Mouse (Mus musculus) activated CD4-positive, CD25-positive, alpha-beta regulatory T cell, adult 4 months (primary cell): ENCODE data around the gene Gm17019. TPM values are rescaled to one million over a fixed set of nuclear protein-coding genes. Genes with fewer than 3 reads are reported as not detected.
"Not testable (repeated sequence)": the region's sequence is repeated elsewhere in the genome, so short reads cannot be mapped to it uniquely, and the experiment has no call there.

Experiments
- ATAC-seq: one replicate; pipeline ENCODE4 v1.8.0; 2017
- polyA plus RNA-seq, 2 experiments: library from polyadenylated mRNA; unstranded; fragments of 100-300 nt; shearing (Covaris generic); gene quantifications; one replicate each; pipeline ENCODE4 v1.2.1; 2017

Gm17019 gene
- polyA plus RNA-seq: not detected

DNA sequence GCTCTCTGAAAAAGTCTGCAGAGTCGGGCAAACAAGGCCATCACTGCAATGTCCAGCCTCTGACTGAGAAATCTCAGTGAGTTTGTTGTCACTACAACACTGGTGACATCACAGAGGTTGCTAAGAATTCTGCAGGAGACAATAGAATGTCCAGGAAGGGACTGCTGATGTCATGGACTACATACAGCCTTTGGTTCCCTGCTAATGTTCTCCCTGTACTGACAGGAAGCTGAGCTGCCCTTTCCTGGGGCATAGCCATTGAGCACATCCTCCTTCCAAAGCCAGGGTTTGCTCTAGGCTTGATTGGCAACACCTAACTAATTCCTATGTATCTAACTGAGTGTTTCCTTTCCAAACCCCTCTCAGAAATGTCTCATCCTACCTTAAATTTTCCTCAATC, at the start of gene Gm17019:
Gene Gm17019, minus strand, starts transcription at position 101 of the 400 bp plus-strand sequence.
- ATAC-seq: not testable (repeated sequence)

DNA sequence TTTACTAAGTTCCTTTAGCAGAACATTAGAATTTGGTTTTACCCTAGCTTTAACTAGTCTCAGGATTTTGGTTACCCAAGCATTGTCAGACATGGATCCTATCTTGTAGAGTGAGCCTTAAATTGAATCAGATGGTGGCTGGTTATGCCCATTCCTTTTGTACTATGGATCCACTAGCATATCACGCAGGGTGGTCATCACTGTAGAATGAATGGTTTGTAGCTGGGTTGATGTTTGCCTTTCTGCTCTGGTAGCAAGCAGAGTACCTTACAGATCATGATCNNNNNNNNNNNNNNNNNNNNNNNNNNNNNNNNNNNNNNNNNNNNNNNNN, 29.6 kb upstream of the Gm17019 start:
- ATAC-seq: not testable (repeated sequence)

DNA sequence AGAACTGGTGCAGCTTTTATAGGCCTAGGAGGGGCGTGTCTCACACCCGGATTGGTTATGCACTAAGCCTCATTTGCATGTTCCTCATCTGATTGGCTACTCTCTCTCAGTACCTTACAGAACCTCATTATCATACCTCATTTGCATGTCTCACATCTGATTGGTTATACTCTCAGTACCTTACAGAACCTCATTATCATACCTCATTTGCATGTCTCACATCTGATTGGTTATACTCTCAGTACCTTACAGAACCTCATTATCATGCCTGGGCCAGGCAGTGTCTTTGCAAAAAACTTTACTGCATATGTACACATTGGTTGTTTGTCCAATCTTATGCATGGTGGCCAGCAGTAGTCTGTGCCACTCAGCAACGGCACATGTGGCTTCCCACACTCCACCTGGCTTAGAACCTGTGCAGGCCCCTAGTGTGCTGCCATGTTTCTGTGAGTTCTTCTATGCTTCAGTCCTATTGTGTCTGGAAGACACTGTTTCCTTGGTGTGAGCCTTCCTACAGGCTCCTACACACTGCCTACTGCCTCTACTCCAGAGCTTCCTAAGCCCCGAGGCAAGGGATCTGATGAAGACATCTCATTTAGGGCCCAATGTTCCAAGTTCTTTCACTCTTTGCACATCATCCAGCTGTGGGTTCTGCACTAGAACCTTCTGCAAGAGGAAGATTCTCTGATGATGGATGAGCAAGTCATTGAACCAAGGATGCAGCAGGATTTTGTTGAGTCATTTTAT, 29.0 kb upstream of the Gm17019 start:
- not testable (repeated sequence) for ATAC-seq

DNA sequence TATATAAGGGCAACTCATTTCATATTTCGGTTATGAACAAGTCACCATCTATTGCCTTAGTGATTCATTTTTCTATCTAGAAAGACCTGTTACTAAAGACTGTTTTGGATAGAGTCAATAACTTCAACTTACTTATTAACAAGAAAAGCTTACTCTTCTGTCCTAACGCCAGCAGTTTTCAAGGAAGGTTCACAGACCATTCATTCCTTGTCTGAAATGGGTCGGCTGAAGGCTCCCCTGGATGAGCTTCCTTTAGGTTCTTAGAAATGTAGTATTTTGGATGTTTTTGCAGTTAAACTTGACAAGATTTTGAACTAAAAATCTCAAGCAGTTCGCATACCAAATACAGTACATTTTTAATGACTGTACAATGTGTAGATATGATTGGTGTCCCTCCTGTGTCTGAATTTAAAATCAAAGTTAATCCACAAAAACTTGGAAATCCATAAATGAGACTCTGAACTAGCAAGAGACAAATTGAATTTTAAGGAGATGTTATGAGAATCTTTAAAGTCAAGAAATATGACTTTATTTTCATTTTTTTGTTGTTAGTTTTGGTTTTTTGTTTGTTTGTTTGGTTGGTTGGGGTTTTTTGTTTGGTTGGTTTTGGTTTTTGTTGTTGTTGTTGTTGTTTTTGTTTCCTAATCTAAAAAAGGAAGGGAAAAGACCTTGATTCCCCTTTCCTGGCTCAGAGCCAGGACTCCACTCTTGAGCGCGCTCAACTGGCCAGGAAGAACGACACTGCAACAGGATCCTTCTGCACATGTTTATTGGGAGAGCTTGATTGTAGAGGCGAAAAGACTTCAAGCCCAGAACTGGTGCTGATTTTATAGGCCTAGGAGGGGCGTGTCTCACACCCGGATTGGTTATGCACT, 21.6 kb upstream of the Gm17019 start:
- not testable (repeated sequence) for ATAC-seq

DNA sequence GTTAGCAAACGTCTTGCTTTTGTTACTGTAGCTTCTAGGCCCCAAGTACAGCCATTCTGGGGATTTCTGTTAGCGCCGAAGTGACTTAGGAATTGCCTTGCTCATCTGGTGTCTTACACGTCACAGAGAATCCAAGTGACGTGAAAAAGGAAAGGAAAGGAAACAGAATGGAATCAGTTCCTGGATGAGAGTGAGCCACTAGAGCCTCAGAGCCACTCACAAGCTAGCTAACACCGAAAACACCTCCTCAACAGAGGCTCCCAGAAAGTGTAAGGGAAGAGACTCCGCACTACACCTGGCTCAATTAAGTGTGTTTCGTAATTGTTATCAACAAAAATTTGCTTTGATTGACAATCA, 20.8 kb upstream of the Gm17019 start:
- ATAC-seq: not testable (repeated sequence)

DNA sequence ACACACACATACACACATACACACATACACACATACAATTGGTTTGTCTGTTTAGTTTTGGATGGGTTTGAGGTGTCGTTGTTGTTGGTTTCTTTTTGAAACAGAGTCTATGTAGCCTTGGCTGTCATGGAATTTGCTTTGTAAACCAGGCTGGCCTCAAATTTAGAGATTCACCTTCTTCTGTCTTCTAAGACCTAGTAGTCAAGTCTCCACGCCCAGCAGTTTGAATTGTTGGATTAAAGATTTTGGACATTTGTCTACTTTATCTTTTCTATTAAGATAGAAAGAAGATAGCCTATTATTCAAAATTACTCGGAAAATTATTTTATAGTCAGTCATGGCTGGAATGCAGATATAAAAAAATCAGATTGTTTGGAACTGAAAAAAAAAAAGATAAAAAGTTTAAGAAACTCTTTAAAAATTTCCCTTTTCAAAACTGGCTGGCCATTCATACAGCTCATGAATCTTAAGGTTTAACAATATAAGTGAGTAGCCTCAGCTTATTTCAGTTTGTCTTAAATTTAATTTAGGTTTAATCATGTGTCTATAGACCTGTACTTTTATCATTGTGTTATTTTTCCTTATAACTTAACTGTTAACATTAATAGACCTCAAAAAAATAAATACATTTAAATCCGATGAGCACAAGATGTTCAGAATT, 20.3 kb upstream of the Gm17019 start:
- ATAC-seq: not testable (repeated sequence)

DNA sequence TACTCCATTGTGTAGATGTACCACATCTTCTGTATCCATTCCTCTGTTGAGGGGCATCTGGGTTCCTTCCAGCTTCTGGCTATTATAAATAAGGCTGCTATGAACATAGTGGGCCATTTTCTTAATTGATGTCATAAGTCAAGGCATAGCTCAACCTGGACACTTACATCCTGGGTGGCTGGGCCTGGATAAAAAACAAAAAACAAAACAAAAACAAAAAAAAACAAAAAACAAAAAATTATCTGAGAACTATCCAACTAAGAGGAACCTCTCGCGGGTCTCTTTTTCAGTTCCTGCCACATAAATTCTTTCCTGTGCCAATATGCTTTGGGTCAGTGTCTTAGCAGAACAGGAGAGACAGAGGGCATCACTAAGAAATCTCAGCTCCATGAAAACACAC, 18.0 kb upstream of the Gm17019 start:
- ATAC-seq: not testable (repeated sequence)

DNA sequence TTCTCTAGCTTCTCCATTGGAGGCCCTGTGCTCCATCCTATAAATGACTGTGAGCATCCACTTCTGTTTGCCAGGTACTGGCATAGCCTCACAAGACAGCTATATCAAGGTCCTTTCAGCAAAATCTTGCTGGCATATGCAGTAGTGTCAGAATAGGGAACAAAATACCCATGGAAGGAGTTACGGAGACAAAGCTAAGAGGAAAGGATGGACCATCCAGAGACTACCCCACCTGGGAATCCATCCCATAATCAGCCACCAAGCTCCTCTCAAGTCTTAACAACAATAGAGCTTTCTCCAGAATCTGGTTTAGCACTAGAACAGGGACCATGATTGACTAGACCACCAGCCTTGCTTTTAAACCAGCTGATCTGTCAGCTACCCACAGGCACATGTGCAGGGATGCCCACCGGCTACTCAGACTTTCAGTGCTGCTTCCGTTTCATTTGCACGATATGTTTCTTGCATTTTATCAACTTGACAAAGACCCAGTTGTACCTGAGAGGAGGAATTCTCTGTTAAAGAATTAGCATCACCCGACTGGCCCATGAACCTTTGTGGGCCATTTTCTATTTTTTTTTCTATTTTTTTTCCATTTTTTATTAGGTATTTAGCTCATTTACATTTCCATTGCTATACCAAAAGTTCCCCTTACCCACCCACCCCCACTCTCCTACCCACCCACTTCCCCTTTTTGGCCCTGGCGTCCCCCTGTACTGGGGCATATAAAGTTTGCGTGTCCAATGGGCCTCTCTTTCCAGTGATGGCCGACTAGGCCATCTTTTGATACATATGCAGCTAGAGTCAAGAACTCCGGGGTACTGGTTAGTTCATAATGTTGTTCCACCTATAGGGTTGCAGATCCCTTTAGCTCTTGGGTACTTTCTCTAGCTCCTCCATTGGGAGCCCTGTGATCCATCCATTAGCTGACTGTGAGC, 12.3 kb upstream of the Gm17019 start:
- not testable (repeated sequence) for ATAC-seq

DNA sequence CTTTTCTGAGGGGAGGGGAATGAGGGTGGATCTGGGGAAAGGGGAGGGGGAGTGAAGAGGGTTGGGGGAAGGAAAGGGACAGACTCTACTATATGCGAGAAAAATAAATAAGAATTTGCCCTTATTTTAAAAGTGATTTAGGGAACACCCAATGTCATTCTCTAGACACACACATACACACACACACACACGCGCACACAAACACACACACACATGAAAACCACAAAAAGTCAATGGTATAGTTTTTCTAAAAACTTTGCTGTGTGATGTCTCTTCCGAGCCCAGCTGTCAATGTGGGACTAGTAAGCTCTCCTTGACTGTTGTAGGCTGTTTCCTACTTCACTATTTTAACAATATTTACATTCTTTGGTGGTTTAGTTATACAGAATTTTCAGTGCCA, 8.0 kb upstream of the Gm17019 start:
- ATAC-seq: not testable (repeated sequence)

DNA sequence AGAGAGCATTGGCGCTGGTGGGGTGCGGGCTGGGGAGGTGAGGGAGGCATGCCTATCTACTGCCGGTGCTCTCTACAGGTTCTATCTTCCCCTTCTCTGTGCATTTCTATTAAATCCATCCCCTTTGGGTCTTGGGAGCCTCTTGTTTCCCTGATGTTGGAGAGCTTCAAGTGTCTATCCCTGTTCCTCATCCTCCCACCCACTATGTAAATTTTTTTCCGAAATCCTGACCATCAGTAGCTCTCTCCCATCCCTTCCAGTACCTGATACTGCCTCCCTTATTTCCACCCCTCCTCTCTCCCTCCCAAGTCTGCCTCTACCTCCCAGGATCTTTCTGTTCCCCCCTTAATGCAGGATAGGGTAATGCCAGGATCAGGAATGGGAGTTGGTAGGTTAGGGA, 7.2 kb upstream of the Gm17019 start:
- not testable (repeated sequence) for ATAC-seq

DNA sequence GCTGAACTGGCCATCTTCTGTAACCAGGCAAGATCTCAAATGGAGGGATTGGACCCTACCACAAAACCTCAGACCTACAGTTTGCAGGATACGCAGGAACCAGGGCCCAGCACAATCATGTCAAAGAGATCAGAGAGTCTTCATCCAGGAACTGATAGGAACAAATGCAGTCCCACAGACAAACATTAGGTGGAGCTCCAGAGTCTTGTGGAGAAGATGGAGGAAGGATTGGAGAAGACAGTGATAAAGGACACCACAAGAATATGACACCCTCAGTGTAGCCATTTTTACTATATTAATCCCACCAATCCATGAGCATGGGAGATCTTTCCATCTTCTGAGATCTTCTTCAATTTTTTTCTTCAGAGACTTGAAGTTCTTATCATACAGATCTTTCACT, 8.5 kb downstream of the Gm17019 start:
- ATAC-seq: not testable (repeated sequence)

DNA sequence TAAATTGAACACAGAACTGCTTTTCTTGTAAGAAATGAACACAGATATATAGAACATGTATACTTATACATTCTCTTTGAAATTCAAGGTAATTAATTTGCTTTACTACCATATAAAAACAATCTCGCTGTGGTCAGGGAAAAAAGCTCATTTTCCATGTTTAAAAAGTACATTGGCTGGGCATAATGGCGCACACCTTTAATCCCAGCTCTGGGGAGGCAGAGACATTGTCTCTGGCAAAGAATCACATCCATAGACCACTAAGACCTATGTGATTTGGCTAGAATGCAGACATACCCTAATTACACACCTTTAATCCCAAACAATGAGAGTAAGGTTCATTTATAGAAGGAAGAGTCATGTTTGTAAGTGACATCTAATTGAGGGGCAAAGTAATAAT, 12.7 kb downstream of the Gm17019 start:
- not testable (repeated sequence) for ATAC-seq

DNA sequence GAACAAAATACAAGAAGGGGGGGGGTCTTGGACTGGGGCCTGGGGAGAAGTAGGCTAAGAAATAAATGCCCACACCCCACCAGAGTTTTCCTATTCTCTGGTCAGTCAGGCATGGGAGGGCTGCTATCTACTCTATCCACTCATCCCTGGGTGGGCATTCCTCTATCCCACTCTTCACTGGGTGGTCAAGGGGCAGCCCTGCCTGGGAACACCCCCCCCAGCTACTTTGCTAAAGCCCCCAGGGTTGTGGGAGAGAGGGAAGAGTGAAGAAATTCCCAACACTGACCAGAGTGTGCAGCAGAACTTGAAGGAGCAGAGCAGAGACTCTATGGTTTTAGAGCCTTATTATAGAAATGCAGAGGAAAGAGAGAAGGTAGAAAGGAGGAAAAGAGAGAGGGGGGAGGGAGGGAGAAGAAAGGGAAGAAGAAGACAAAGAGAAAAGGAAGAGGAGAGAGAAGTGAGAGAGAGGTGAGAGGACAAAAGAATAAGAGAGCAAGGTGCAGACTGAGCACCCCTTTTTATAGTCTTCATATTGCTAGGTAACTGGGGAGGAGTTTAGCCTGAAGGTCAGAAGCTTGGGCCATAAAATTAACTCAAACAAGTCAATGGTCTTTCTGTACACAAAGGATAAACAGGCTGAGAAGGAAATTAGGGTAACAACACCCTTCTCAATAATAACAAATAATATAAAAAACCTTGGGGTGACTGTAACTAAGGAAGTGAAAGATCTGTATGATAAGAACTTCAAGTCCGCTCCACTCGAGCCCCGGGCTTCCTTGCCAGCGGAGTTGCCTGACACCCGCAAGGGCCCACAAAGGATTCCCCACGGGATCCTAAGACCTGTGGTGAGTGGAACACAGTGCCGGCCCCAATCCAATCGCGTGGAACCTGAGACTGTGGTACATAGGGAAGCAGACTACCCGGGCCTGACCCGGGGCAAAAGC, 21.9 kb downstream of the Gm17019 start:
- not testable (repeated sequence) for ATAC-seq

DNA sequence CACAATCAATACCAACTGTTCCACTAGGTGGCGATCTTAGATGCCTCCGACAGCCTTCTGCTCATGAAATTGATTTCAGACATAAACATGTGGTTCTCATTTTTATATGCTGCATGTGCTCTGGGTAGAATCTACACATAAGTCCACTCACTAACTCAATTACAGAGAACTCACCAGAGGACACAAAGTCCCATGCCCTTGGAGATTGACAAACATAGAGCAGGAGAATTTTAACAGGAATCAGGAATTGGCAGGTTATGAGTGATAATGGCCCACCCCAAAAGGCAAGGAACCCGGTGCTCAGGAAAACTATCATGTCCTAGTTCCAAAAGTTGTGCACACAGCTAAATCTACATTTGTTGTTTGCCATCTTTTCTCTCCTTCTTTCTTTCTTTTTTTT, 25.9 kb downstream of the Gm17019 start:
- ATAC-seq: not testable (repeated sequence)

DNA sequence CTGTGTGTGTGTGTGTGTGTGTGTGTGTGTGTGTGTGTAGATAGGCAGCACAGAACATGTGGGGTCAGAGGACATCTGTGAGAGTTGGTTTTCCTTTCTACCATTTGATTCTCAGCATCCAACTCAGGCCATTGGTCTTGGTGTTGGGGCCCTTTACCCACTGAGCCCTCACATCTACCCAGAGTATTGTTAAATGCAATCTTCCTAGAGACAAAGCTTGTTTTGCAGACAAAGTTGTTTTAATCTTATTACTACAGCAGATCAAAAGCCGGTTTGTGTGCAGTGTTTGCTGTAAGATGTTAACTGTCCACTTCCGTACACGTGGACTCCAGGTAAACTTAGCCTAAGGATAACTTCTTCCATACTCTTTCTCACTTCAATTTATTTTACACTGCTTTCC, 26.5 kb downstream of the Gm17019 start:
- not testable (repeated sequence) for ATAC-seq

DNA sequence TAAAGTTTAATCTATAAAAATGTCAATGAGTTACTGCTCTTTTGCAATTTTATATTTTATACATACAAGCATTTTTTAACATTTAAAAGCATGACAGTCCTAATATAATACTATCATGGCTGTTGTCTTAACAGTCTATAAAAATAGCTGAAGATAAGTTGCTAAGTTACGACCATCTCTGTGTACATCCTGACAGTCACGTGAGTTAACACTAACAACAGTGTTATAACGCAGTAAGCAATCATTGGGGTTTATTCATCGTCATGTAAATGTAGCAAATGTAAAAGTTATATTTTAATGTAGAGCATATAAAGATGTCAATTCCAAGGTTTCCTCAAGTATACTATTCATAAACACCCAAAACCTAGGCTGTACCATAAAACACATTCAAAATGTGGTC, 27.2 kb downstream of the Gm17019 start:
- ATAC-seq: not testable (repeated sequence)

DNA sequence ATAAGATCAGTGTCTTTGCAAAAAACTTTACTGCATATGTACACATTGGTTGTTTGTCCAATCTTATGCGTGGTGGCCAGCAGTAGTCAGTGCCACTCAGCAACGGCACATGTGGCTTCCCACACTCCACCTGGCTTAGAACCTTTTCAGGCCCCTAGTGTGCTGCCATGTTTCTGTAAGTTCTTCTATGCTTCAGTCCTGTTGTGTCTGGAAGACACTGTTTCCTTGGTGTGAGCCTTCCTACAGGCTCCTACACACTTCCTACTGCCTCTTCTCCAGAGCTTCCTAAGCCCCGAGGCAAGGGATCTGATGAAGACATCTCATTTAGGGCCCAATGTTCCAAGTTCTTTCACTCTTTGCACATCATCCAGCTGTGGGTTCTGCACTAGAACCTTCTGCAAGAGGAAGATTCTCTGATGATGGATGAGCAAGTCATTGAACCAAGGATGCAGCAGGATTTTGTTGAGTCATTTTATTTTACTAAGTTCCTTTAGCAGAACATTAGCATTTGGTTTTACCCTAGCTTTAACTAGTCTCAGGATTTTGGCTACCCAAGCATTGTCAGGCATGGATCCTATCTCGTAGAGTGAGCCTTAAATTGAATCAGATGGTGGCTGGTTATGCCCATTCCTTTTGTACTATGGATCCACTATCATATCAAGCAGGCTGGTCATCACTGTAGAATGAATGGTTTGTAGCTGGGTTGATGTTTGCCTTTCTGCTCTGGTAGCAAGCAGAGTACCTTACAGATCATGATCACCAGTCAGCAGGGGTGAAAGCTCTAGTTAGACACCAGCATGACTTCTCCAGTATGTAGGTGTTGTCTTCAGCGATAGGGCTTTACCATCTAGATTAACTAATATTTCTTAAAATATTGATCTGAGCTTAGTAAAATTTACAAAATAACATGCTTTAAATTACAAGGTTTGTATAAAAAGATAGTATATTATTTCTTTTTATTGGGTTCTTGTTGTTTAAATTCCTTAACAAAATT, 27.9 kb downstream of the Gm17019 start:
- ATAC-seq: not testable (repeated sequence)

DNA sequence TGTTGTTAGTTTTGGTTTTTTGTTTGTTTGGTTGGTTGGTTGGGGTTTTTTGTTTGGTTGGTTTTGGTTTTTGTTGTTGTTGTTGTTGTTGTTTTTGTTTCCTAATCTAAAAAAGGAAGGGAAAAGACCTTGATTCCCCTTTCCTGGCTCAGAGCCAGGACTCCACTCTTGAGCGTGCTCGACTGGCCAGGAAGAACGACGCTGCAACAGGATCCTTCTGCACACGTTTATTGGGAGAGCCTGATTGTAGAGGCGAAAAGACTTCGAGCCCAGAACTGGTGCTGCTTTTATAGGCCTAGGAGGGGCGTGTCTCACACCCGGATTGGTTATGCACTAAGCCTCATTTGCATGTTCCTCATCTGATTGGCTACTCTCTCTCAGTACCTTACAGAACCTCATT, 34.7 kb downstream of the Gm17019 start:
- ATAC-seq: not testable (repeated sequence)

DNA sequence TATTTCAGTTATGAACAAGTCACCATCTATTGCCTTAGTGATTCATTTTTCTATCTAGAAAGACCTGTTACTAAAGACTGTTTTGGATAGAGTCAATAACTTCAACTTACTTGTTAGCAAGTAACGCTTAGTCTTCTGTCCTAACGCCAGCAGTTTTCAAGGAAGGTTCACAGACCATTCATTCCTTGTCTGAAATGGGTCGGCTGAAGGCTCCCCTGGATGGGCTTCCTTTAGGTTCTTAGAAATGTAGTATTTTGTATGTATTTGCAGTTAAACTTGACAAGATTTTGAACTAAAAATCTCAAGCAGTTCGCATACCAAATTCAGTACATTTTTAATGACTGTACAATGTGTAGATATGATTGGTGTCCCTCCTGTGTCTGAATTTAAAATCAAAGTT, 35.2 kb downstream of the Gm17019 start:
- ATAC-seq: not testable (repeated sequence)
